Mouse (Mus musculus) adrenal gland, adult 18-20 months (tissue): ENCODE measurements around the gene Fgfr3. TPM values are rescaled to one million over a fixed set of nuclear protein-coding genes. Genes with fewer than 3 reads are reported as not detected.

ENCODE experiments used
- DNase-seq, 2 experiments: peaks; one replicate each; pipeline ENCODE4 v3.0.0; 2021 to 2022; ENCODE audit warnings: low spot score in 2 of 2
- total RNA-seq, 2 experiments: library from RNA; stranded (reverse); gene quantifications; 1 replicate in 1 of 2; 2 replicates in 1 of 2; pipeline ENCODE4 v1.2.3; 2021

Gene Fgfr3
- total RNA-seq, 2 experiments from 2014 or later, result 3.1 to 6.1 TPM

DNA sequence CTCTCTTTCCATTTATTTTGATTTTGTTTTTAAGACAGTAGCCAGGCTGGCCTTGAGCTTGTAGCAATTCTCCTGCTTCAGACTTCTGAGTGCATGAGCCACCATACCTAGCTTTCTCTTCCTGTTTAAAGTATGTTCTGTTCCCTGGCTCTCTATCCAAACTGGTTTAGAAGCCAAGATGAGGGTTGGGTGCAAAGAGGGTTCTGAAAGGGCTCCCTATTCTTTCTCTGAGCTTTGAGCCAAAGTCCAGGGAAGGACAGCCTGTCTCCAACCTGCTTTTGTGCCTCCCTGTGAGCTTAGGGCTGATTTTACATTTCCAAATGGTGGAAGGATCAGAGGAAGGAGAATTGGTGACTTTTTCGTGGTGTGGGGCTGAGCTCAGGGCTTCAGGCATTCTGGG lies 5.4 kb downstream of the Fgfr3 start:
- DNase-seq, result no peak

GRCm38 (mm10) chr5:33728841-33729240 lies 7.4 kb downstream of the Fgfr3 start:
- no peak for DNase-seq

- no peak for DNase-seq
Observed at GRCm38 (mm10) chr5:33730516-33730915, 9.0 kb downstream of the Fgfr3 start.

- no peak for DNase-seq
Observed at GRCm38 (mm10) chr5:33731051-33731450, 9.6 kb downstream of the Fgfr3 start.

- no peak for DNase-seq
Observed at GRCm38 (mm10) chr5:33733837-33734236, 12.4 kb downstream of the Fgfr3 start.

DNA sequence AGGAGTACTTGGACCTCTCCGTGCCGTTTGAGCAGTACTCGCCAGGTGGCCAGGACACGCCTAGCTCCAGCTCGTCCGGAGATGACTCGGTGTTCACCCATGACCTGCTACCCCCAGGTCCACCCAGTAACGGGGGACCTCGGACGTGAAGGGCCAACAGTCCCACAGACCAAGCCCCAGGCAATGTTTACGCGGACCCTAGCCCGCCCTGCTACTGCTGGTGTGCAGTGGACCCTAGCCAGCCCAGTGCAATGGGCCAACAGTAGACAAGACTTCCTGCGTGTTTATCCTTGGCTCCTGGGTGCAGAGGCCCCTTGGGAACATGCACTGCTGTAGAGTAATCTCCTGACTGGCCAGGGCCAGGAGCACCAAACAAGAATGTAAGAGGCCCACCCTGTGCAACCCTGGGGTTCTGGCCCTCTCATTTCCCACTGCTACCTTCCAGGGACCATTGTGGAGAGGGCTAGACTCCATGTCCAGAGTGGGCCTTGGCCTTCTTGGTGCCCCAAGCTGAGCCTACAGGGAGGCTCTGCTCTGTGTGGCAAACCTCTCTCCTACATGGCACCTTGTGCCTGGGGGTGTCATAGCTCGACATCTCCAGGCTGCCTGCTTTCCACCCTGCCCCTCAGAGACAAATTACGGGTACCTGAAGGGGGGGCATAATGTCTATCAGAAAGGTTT lies 14.1 kb downstream of the Fgfr3 start:
- no peak for DNase-seq

GRCm38 (mm10) chr5:33736230-33736629 lies 14.8 kb downstream of the Fgfr3 start:
- DNase-seq, result no peak

GRCm38 (mm10) chr5:33737903-33738321 lies 16.4 kb downstream of the Fgfr3 start:
- DNase-seq, result peak; percentile 63 to 76

DNA sequence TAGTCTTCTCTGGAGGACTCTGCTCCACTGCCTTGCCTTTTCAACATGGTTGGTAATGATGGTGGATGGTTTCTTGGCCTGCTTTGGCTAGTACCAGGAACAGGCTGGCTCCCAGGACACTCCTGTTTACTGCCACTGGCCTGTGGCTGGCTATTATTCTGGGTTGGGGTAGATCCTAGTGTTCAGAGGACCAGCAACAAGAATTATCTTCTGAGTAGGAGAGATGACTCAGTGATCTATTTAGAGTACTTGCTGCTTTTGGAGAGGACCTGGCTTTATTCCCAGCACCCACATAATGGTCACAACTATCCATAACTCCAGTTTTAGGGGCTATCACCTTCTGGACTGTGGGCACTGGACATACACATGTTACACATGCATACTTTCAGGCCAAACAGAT lies 16.9 kb downstream of the Fgfr3 start:
- no peak for DNase-seq

DNA sequence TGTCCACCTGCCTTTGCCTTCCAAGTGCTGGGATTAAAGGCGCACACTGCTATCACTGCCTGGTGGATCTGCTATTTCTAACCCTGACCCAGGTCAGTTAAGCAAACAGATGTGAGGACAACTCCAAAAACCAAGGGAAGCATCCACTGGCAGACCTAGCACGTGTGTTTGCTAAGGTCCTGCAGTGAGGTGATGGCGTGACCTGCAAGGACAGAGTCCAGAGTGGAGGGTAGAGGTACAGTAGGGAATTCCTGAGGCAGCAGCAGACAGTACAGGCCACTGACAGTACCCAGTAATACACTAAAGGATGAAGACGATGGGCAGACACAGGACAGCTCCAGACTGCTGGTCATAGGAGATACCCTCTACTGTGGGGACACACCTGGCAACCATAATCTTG lies 19.1 kb downstream of the Fgfr3 start:
- no peak for DNase-seq

DNA sequence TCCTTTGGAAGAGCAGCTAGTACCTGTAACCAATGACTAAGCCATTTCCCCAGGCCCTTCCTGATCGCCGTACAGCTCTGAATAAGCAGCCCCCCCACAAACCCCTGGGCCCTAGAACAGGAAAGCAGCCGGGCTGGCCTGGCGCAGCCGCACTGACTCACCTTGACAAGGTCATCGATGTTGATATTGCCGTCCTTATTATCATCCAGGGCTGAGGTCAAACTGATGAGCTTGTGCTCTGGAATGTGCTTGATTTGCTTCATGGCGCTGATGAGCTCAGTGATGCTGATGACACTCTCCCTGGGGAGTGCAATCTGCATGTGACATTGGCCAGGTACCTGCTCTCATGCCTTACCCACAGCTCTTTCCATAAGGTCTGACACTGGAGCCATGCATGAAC lies 22.0 kb downstream of the Fgfr3 start:
- no peak for DNase-seq

GRCm38 (mm10) chr5:33777195-33777594 lies 55.7 kb downstream of the Fgfr3 start:
- DNase-seq, result no peak

DNA sequence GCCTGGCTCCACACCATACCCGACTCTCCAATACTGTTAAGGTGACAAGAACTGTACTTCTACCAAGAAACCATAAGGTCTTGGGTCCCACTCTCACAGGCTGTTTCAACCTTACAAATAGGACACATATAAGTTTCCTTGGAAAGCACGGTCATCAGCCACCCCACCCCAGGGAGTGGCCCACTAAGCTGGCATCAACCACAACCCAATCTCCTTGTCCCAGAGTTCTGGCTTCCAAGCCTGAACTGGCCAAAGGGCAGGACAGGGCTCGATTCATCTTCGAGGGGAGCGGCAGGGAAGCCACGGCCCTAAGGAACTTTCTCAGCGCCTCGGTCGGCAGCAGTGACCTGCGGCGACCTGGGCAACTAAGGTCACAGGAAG lies 60.5 kb downstream of the Fgfr3 start:
- no peak for DNase-seq

- DNase-seq, result peak; percentile 89 to 90
Observed at GRCm38 (mm10) chr5:33782345-33782998, 61.0 kb downstream of the Fgfr3 start, which contains the start of gene Letm1. TSS of gene Letm1 (minus strand) at chr5:33782817.

- DNase-seq, result no peak
Observed at GRCm38 (mm10) chr5:33782999-33783390, 61.5 kb downstream of the Fgfr3 start.

Other genes with a start within 250 kb of the Fgfr3 start
- gene Fam53a, start 92.0 kb upstream of the Fgfr3 start, total RNA-seq, result 10 to 100 TPM; 24.5 to 28.2 TPM
- gene Gm9903, start 91.7 kb upstream of the Fgfr3 start, total RNA-seq, result under 1 TPM; 0.17 to 0.22 TPM
- 10 to 100 TPM; 37.9 to 50.8 TPM for gene Slbp, start 69.1 kb upstream of the Fgfr3 start, total RNA-seq
- 1 to 10 TPM; 2.9 to 3.1 TPM for gene Tacc3, start 63.5 kb upstream of the Fgfr3 start, total RNA-seq
- gene Tmem129, start 63.3 kb upstream of the Fgfr3 start, total RNA-seq, result 10 to 100 TPM; 25.7 to 28.9 TPM
- 100 to 1,000 TPM; 151 to 196 TPM for gene Letm1, start 61.1 kb downstream of the Fgfr3 start, total RNA-seq
- gene Nsd2, start 99.1 kb downstream of the Fgfr3 start, total RNA-seq, result 10 to 100 TPM; 38.0 to 41.2 TPM
- 10 to 100 TPM; 17.9 to 19.9 TPM for gene Nelfa, start 214.7 kb downstream of the Fgfr3 start, total RNA-seq